Mouse (Mus musculus) small intestine, adult 2 months (tissue): ENCODE data around the gene Fam166b. TPM values are rescaled to one million over a fixed set of nuclear protein-coding genes. Genes with fewer than 3 reads are reported as not detected.
A peak's percentile ranks its signal among the peaks of the same experiment; 100 is the strongest.

Experiments
- H3K27ac ChIP-seq: fragments of 200-500 bp; 2 replicates; pipeline ENCODE4 v1.5.1; 2012; ENCODE audit warnings: low read depth, low read length, control low read depth, inconsistent platforms; ENCODE audit not compliant: insufficient read depth
- H3K27me3 ChIP-seq: fragments of 200-500 bp; 2 replicates; pipeline ENCODE4 v1.6.1; 2012; ENCODE audit warnings: mild to moderate bottlenecking, moderate library complexity, low read length, inconsistent platforms; ENCODE audit not compliant: control insufficient read depth, insufficient read depth
- H3K36me3 ChIP-seq: fragments of 200-500 bp; 2 replicates; pipeline ENCODE4 v1.6.1; 2012; ENCODE audit warnings: mild to moderate bottlenecking, low read length, control low read depth, inconsistent platforms; ENCODE audit not compliant: control insufficient read depth, insufficient read depth
- H3K4me1 ChIP-seq: fragments of 200-500 bp; 2 replicates; pipeline ENCODE4 v1.6.1; 2012; ENCODE audit warnings: low read length, inconsistent platforms, mixed read lengths; ENCODE audit not compliant: control insufficient read depth, insufficient read depth, insufficient read length
- H3K4me3 ChIP-seq: fragments of 200-500 bp; 2 replicates; pipeline ENCODE4 v1.5.1; 2012; ENCODE audit warnings: low read depth, mild to moderate bottlenecking, control low read depth, inconsistent platforms, low read length, moderate library complexity
- CTCF ChIP-seq: fragments of 200-500 bp; IDR thresholded peaks from 2 replicates; pipeline ENCODE4 v1.5.1; 2012; ENCODE audit warnings: low read depth, mild to moderate bottlenecking, control low read depth, inconsistent platforms, low read length, moderate library complexity, mixed read lengths; ENCODE audit not compliant: insufficient replicate concordance, insufficient read length; ENCODE audit errors: extremely low read depth
- POLR2A ChIP-seq: fragments of 200-500 bp; IDR thresholded peaks from 2 replicates; pipeline ENCODE4 v1.6.1; 2012; ENCODE audit warnings: low read depth, mild to moderate bottlenecking, control low read depth, inconsistent platforms, low read length, moderate library complexity
- WGBS: fragments of 180-500 bp; shearing (Covaris S2); methylation state at CpG from one replicate; pipeline ENCODE4 v1.1.7; 2018; 5-methylcytosine and 5-hydroxymethylcytosine counted together
- polyA plus RNA-seq: library from polyadenylated mRNA; depleted of rRNA; stranded (reverse); fragments of >200 nt; gene quantifications from 2 replicates; pipeline ENCODE4 v1.2.3, GENCODE M21; 2012

Fam166b gene
- polyA plus RNA-seq, 1 experiment = 0.24 TPM

- 74% methylated on average over 9 of the region's 9 CpGs for WGBS
- Histone ChIP-seq H3K4me1 (peaks cover 10% of the 10 kb centered on the region), H3K36me3 (no peaks in the 10 kb centered on the region), H3K27ac (0 out of 2 replicates have a peak overlapping the region, but pooled peaks have one; percentile 35), H3K27me3 (no peaks in the 10 kb centered on the region), H3K4me3 (no peak overlapping the region)
- TF ChIP-seq POLR2A (no peak), CTCF (no peak)
Measured at GRCm38 (mm10) chr4:43395836-43396235, 33.1 kb downstream of the Fam166b start.

- peaks cover 10% of the 10 kb centered on the region for H3K4me1 ChIP-seq
- no peak overlapping the region for H3K4me3 ChIP-seq
- no peaks in the 10 kb centered on the region for H3K27me3 ChIP-seq
- H3K27ac ChIP-seq = peak overlapping the region; percentile 94
- TF ChIP-seq POLR2A (no peak), CTCF (no peak)
- no peaks in the 10 kb centered on the region for H3K36me3 ChIP-seq
- 79% methylated on average over 5 of the region's 5 CpGs for WGBS
Measured at GRCm38 (mm10) chr4:43395147-43395546, 33.8 kb downstream of the Fam166b start.

DNA sequence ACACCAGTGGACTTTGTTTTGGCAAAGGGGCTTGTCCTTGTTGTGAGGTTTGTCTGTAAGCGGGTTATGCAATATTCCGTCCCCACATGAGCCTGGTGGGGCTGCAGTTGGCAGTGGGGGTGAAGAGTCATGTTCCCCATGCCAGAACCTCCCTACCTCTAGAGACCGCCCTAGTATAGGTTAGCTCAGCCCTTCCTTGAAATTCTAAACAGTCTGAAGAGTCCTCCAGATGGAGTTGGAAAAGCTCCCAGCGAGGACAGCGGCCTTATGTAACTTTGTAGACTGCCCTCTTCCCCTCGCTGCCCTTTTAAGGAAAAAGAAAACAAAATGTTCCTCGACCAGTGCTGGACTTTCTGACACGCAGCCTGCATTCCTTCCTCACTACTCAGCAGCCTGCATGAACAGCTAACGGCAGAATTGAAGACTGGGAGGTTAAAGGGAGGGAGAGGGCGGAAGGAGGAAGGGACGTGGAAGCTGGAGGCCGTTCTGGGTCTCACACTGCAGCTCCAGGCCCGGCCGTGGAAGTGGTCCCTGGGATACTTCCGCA lies 34.5 kb downstream of the Fam166b start:
- Histone ChIP-seq H3K4me3 (no peak overlapping the region), H3K36me3 (no peaks in the 10 kb centered on the region), H3K27me3 (no peaks in the 10 kb centered on the region), H3K4me1 (peaks cover 6% of the 10 kb centered on the region), H3K27ac (peak overlapping the region; percentile 94)
- TF ChIP-seq CTCF (no peak), POLR2A (peak; percentile 28; the same call in 1 of the 2 replicates)
- WGBS = 62% methylated on average over 15 of the region's 15 CpGs

DNA sequence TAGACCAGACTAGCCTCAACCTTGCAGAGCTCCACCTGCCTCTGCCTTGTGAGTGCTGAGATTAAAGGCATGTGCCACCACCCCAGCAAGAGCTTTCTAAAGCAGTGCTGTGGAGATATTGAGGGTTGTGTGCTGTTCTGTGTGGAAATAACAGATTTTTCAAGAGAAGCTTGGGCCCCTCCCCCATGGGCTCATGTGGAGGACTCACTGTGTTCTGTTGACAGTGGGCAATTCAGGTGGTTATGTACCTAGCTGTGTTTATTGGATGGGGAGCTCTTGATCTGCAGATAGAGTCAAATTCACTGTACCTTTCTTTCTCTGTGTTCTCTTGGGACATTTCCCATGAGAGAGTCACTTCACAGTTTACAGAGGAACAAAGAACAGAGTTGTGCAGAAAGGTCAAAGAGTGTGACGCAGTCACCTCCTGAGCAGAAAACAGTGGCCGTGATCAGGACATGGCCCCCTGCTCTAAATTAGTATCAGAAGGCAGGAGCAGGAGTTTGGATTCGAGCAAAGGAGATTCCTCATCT lies 37.3 kb downstream of the Fam166b start:
- H3K27ac ChIP-seq = no peak overlapping the region
- peaks cover 4% of the 10 kb centered on the region for H3K4me1 ChIP-seq
- TF ChIP-seq CTCF = no peak
- no peak for TF ChIP-seq POLR2A
- WGBS = 85% methylated on average over 3 of the region's 3 CpGs
- no peak overlapping the region for H3K4me3 ChIP-seq
- no peaks in the 10 kb centered on the region for H3K27me3 ChIP-seq
- no peaks in the 10 kb centered on the region for H3K36me3 ChIP-seq

DNA sequence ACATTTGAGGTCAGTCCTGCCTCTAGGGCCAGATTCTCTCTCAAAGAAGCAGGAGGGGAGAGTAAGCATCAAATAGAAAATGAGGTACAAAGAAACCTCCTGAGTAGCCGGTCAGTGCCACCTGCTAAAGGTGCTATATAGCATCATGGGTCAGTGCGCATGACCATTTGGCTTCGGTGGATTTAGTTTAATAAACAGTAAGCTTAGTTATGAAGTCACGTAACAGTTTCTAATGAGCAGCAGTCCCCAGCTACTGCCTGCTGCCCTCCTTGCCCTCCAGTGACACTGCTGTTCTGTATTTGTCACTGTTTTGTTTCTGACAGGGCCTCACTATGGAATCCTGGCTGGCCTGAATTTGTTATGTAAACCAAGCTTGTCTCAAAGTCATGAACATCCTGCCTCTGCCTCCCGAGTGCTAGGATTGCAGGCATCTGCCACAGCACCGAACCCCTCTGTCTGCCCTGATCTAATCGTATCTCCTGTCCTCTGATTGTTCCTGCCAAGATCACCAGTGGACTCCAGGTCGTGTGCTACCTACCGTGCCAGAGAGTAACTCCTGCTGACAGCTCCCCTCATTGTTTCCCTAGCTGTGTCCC lies 39.0 kb downstream of the Fam166b start:
- H3K27me3 ChIP-seq = no peaks in the 10 kb centered on the region
- TF ChIP-seq POLR2A = no peak
- TF ChIP-seq CTCF = no peak
- no peak overlapping the region for H3K4me3 ChIP-seq
- H3K36me3 ChIP-seq = no peaks in the 10 kb centered on the region
- 82% methylated on average over 9 of the region's 9 CpGs for WGBS
- peak overlapping the region; percentile 67 for H3K27ac ChIP-seq
- peaks cover 4% of the 10 kb centered on the region for H3K4me1 ChIP-seq

- no peaks in the 10 kb centered on the region for H3K36me3 ChIP-seq
- no peaks in the 10 kb centered on the region for H3K27me3 ChIP-seq
- H3K27ac ChIP-seq = peak overlapping the region; percentile 21; the same call in 1 of the 2 replicates
- peaks cover 4% of the 10 kb centered on the region for H3K4me1 ChIP-seq
- no peak overlapping the region for H3K4me3 ChIP-seq
- no peak for TF ChIP-seq CTCF
- no peak for TF ChIP-seq POLR2A
- 85% methylated on average over 2 of the region's 2 CpGs for WGBS
Measured at GRCm38 (mm10) chr4:43389390-43389789, 39.5 kb downstream of the Fam166b start.

- Histone ChIP-seq H3K4me1 (no peaks in the 10 kb centered on the region; the same call in 1 of the 2 replicates), H3K27me3 (no peaks in the 10 kb centered on the region), H3K4me3 (no peak overlapping the region), H3K36me3 (no peaks in the 10 kb centered on the region), H3K27ac (no peak overlapping the region)
- TF ChIP-seq POLR2A (no peak), CTCF (no peak)
Measured at GRCm38 (mm10) chr4:43386932-43387331, 42.0 kb downstream of the Fam166b start.

- WGBS = 83% methylated on average over 3 of the region's 3 CpGs
- TF ChIP-seq CTCF (no peak), POLR2A (no peak)
- Histone ChIP-seq H3K36me3 (no peaks in the 10 kb centered on the region), H3K4me3 (no peak overlapping the region), H3K27ac (0 out of 2 replicates have a peak overlapping the region, but pooled peaks have one; percentile 43), H3K4me1 (peaks cover 3% of the 10 kb centered on the region), H3K27me3 (no peaks in the 10 kb centered on the region)
Measured at GRCm38 (mm10) chr4:43384541-43384940, 44.4 kb downstream of the Fam166b start.
